Mouse (Mus musculus) embryonic fibroblast, embryonic 13.5 days (primary cell): Measurements from ENCODE around the gene Mtnr1a. TPM values are rescaled to one million over a fixed set of nuclear protein-coding genes. Genes with fewer than 3 reads are reported as not detected.

ENCODE experiments used
- H3K27ac ChIP-seq: 2 replicates; pipeline ENCODE4 v1.5.1; 2012; ENCODE audit warnings: low read length, control low read depth, inconsistent platforms; ENCODE audit not compliant: insufficient read depth
- H3K4me1 ChIP-seq: 2 replicates; pipeline ENCODE4 v1.6.1; 2011; ENCODE audit warnings: low read length; ENCODE audit not compliant: control insufficient read depth, insufficient read depth
- H3K4me3 ChIP-seq: 2 replicates; pipeline ENCODE4 v1.5.1; 2011; ENCODE audit warnings: mild to moderate bottlenecking, control low read depth, low read length; ENCODE audit not compliant: insufficient read depth
- CTCF ChIP-seq: IDR thresholded peaks from 2 replicates; pipeline ENCODE4 v1.5.1; 2011; ENCODE audit warnings: mild to moderate bottlenecking, control low read depth, low read length, moderate library complexity, borderline replicate concordance; ENCODE audit not compliant: insufficient read depth
- POLR2A ChIP-seq: IDR thresholded peaks from 2 replicates; pipeline ENCODE4 v1.6.1; 2011; ENCODE audit warnings: low read depth, mild to moderate bottlenecking, control low read depth, low read length, moderate library complexity
- polyA plus RNA-seq: library from polyadenylated mRNA; stranded (reverse); fragments of >200 nt; gene quantifications from 2 replicates; pipeline ENCODE4 v1.2.4, GENCODE M21; 2011; ENCODE audit warnings: low read depth; ENCODE audit not compliant: missing spikeins, insufficient read length

The Mtnr1a gene
- polyA plus RNA-seq, 1 experiment: 0.76 TPM

GRCm38 (mm10) chr8:45110064-45110812 is 41.3 kb downstream of the Mtnr1a start:
- TF ChIP-seq CTCF (no peak), POLR2A (no peak)
- 0 out of 2 replicates have a peak, but pooled peaks cover 2% of the 10 kb centered on the region for H3K4me1 ChIP-seq
- no peak overlapping the region for H3K27ac ChIP-seq
- H3K4me3 ChIP-seq: peak overlapping the region; percentile 29; the same call in 1 of the 2 replicates

DNA sequence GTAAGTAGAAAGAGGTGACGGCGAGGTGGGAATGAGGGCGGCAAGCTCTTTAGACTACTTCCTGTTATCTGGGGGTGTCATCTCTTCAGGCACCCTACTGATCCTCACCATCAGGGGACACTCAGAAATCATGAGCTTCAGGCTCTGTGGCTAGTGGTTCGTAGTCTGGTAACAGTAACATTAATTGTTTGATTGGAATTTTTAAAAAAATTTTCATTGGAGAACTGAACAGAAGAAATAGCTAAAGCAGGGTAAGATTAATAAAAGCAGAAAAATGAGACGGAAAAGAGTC is 41.8 kb downstream of the Mtnr1a start:
- Histone ChIP-seq H3K4me3 (no peak overlapping the region), H3K27ac (no peak overlapping the region), H3K4me1 (0 out of 2 replicates have a peak, but pooled peaks cover 2% of the 10 kb centered on the region)
- TF ChIP-seq CTCF (no peak), POLR2A (no peak)

DNA sequence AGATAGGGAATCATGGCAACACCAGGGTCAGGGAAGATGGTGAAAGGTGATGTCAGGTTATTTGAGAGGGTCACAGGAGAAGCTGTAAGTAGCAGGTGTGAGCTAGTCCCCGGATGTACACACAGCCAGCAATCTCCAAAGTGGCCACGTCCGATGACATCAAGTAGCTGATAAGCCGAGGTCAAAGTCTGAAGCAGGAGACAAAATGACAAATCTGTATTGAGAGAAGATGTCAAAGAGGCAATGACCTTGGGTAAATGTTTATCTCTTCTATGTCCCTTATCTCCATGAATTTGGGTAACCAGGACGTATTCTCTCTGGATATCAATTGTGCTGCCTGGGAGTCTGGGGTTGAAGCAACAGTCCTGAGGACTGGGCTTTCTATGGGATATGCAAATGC is 42.9 kb downstream of the Mtnr1a start:
- no peak overlapping the region for H3K27ac ChIP-seq
- no peak overlapping the region for H3K4me3 ChIP-seq
- H3K4me1 ChIP-seq: 0 out of 2 replicates have a peak, but pooled peaks cover 2% of the 10 kb centered on the region
- TF ChIP-seq CTCF (no peak), POLR2A (no peak)

DNA sequence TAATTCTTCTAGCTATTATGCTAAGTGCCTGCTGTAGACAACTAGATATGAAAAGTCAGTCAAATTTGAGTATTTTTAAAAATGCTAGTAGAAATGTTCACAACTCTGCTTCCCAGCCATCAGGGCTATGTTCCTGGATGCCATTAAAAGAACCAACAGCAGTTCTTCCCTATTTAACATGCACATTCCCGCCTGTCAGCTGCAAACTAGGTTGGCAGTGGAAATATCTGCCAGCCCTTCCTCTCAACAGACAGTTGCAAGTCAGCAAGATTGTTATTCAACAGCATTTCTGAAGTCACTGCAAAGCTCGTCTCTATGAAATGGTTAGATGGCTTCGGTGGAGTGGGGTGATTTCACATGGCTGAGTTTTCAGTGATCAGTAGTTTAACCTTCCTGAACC is 48.7 kb downstream of the Mtnr1a start:
- H3K27ac ChIP-seq: no peak overlapping the region
- H3K4me1 ChIP-seq: no peaks in the 10 kb centered on the region; the same call in 1 of the 2 replicates
- TF ChIP-seq POLR2A (no peak), CTCF (no peak)
- no peak overlapping the region for H3K4me3 ChIP-seq

- Histone ChIP-seq H3K27ac (no peak overlapping the region; the same call in 1 of the 2 replicates), H3K4me3 (no peak overlapping the region), H3K4me1 (no peaks in the 10 kb centered on the region; the same call in 1 of the 2 replicates)
- TF ChIP-seq POLR2A: no peak
- no peak for TF ChIP-seq CTCF
Observed at GRCm38 (mm10) chr8:45125680-45126079, 56.7 kb downstream of the Mtnr1a start.

Other genes with a start within 250 kb of the Mtnr1a start
- gene Fat1, start 133.7 kb upstream of the Mtnr1a start, polyA plus RNA-seq: 245 and 297 TPM in 2 replicates
- gene F11, start 192.9 kb downstream of the Mtnr1a start, polyA plus RNA-seq: not detected in 2 replicates
- 0.18 and 0.26 TPM in 2 replicates for gene Klkb1, start 225.7 kb downstream of the Mtnr1a start, polyA plus RNA-seq
- gene Gm45753, start 239.3 kb downstream of the Mtnr1a start, polyA plus RNA-seq: not detected in 2 replicates